Mouse (Mus musculus) lung, adult 2 months (tissue): ENCODE data around the gene Aoc3.

Experiments
- CTCF ChIP-seq: fragments of 200-500 bp; IDR thresholded peaks from 2 replicates; pipeline ENCODE4 v1.5.1; 2011; ENCODE audit warnings: mild to moderate bottlenecking, low read length, control low read depth; ENCODE audit not compliant: insufficient read depth
- POLR2A ChIP-seq: fragments of 200-500 bp; IDR thresholded peaks from 2 replicates; pipeline ENCODE4 v1.6.1; 2011; ENCODE audit warnings: low read depth, mild to moderate bottlenecking, control low read depth, low read length, borderline replicate concordance; ENCODE audit errors: extremely low read depth

- TF ChIP-seq CTCF (no peak), POLR2A (no peak)
Observed at GRCm38 (mm10) chr11:101327311-101327710, 3.1 kb upstream of the Aoc3 start.
